Mouse (Mus musculus): ENCODE measurements around the gene Vmn2r83. TPM values are rescaled to one million over a fixed set of nuclear protein-coding genes. Genes with fewer than 3 reads are reported as not detected.

The Vmn2r83 gene
- total and polyA plus RNA-seq, 3 experiments: not detected

GRCm38 (mm10) chr10:79533126-79533911 lies 64.8 kb downstream of the Vmn2r83 start, which contains the start of gene Plpp2 (continued):
- TF ChIP-seq SMC3 (IDR thresholded peaks at IDR 0.05; ENCODE audit: low read depth, low read length) (0 out of 2 replicates have a peak, but pooled peaks have one; percentile 11), POLR2AphosphoS2 (IDR thresholded peaks at IDR 0.05; ENCODE audit: low read length) (no peak), E2F4 (IDR thresholded peaks at IDR 0.05; ENCODE audit: borderline replicate concordance, low read depth, low read length) (no peak)

- no peak for TF ChIP-seq SMC3 (IDR thresholded peaks at IDR 0.05; ENCODE audit: low read depth, low read length)
- no peak for TF ChIP-seq NELFE (IDR thresholded peaks at IDR 0.05; ENCODE audit: low read depth, low read length)
- no peak for TF ChIP-seq POLR2AphosphoS5 (IDR thresholded peaks at IDR 0.05; ENCODE audit: borderline replicate concordance, low read depth, low read length)
- TF ChIP-seq ZNF384 (IDR thresholded peaks at IDR 0.05; ENCODE audit: low read depth, low read length): no peak
- no peak for TF ChIP-seq POLR2A (IDR thresholded peaks at IDR 0.05; ENCODE audit: control insufficient read depth in 1 of 2, insufficient read depth in 1 of 2, low read depth in 1 of 2, low read length in 2 of 2, poor library complexity in 1 of 2)
- no peaks in the 10 kb centered on the region for H3K27me3 ChIP-seq (ENCODE audit: control insufficient read depth in 1 of 2, insufficient read depth in 2 of 2, low read length in 2 of 2)
- H3K4me3 ChIP-seq (ENCODE audit: control insufficient read depth in 1 of 2, insufficient read depth in 1 of 2, low read depth in 2 of 2, low read length in 2 of 2): no peak overlapping the region
- no peak overlapping the region for H3K9ac ChIP-seq (ENCODE audit: control insufficient read depth, low read depth, low read length, poor library complexity, severe bottlenecking)
- no peaks in the 10 kb centered on the region; a peak in 1 of 4 replicates for H3K4me1 ChIP-seq (ENCODE audit: control insufficient read depth in 1 of 2, insufficient read depth in 2 of 2, low read length in 2 of 2)
- no peak for DNase-seq (ENCODE audit: low read depth, low spot score)
- H3K9me3 ChIP-seq (replicated peaks; ENCODE audit: insufficient read depth, low read length): no peaks in the 10 kb centered on the region
- 0 out of 4 replicates have a peak, but pooled peaks cover 0 to 3% of the 10 kb centered on the region in 2 experiments for H3K36me3 ChIP-seq (ENCODE audit: control insufficient read depth in 1 of 2, insufficient read depth in 2 of 2, low read length in 2 of 2)
- H3K79me2 ChIP-seq (ENCODE audit: control insufficient read depth, insufficient read depth, low read length, poor library complexity): no peaks in the 10 kb centered on the region; the same call in 1 of the 2 replicates
- no peak overlapping the region for H3K27ac ChIP-seq (ENCODE audit: control insufficient read depth, low read depth, low read length)
Observed at GRCm38 (mm10) chr10:79534426-79534825, 65.9 kb downstream of the Vmn2r83 start.

DNA sequence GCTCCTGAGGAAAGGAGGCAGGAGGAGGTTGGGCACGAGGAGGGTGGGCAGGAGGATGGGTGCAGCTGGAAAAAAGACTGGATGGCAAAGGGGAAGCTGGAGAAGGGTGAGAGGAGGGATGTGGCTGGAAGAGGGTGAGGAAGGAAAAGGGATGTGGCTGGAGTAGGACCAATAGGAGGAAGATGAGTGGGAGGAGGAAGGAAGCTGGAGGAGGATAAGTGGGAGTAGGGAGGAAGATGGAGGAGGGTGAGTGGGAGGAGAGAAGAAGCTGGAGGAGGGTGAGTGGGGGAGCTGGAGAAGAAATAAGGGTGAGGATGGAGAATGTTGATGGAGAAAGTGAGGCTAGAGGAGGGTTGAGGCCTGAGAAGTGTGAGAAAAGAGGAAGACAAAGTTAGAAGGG lies 66.9 kb downstream of the Vmn2r83 start:
- no peak overlapping the region for H3K4me3 ChIP-seq (ENCODE audit: control insufficient read depth in 1 of 2, insufficient read depth in 1 of 2, low read depth in 2 of 2, low read length in 2 of 2)
- no peaks in the 10 kb centered on the region; a peak in 1 of 4 replicates for H3K4me1 ChIP-seq (ENCODE audit: control insufficient read depth in 1 of 2, insufficient read depth in 2 of 2, low read length in 2 of 2)
- H3K79me2 ChIP-seq (ENCODE audit: control insufficient read depth, insufficient read depth, low read length, poor library complexity): no peaks in the 10 kb centered on the region; the same call in 1 of the 2 replicates
- H3K9ac ChIP-seq (ENCODE audit: control insufficient read depth, low read depth, low read length, poor library complexity, severe bottlenecking): no peak overlapping the region
- H3K9me3 ChIP-seq (replicated peaks; ENCODE audit: insufficient read depth, low read length): no peaks in the 10 kb centered on the region
- no peaks in the 10 kb centered on the region for H3K27me3 ChIP-seq (ENCODE audit: control insufficient read depth in 1 of 2, insufficient read depth in 2 of 2, low read length in 2 of 2)
- DNase-seq (ENCODE audit: low read depth, low spot score): no peak
- H3K27ac ChIP-seq (ENCODE audit: control insufficient read depth, low read depth, low read length): no peak overlapping the region
- H3K36me3 ChIP-seq (ENCODE audit: control insufficient read depth in 1 of 2, insufficient read depth in 2 of 2, low read length in 2 of 2): 0 out of 4 replicates have a peak, but pooled peaks cover 0 to 3% of the 10 kb centered on the region in 2 experiments
- TF ChIP-seq MAX (IDR thresholded peaks at IDR 0.05; ENCODE audit: low read length) (no peak), ELF1 (IDR thresholded peaks at IDR 0.05; ENCODE audit: low read depth, low read length) (no peak), ZKSCAN1 (IDR thresholded peaks at IDR 0.05; ENCODE audit: low read depth, low read length) (no peak), TCF12 (IDR thresholded peaks at IDR 0.05; ENCODE audit: low read depth, low read length) (no peak), HCFC1 (IDR thresholded peaks at IDR 0.05; ENCODE audit: low read depth, low read length) (no peak), ZC3H11A (IDR thresholded peaks at IDR 0.05; ENCODE audit: low read depth, low read length) (no peak), USF2 (IDR thresholded peaks at IDR 0.05; ENCODE audit: borderline replicate concordance in 1 of 2, insufficient read depth in 1 of 2, low read depth in 1 of 2, low read length in 2 of 2) (no peak), RAD21 (IDR thresholded peaks at IDR 0.05; ENCODE audit: low read depth, low read length) (no peak), KAT2A (conservative IDR thresholded peaks at IDR 0.05; ENCODE audit: low read depth, low read length) (no peak)
